Mouse (Mus musculus): ENCODE results near the gene Foxo3. TPM values are rescaled to one million over a fixed set of nuclear protein-coding genes. Genes with fewer than 3 reads are reported as not detected.

The Foxo3 gene
- polyA plus RNA-seq (2017; shearing (Covaris generic)) = 2.2 TPM

DNA sequence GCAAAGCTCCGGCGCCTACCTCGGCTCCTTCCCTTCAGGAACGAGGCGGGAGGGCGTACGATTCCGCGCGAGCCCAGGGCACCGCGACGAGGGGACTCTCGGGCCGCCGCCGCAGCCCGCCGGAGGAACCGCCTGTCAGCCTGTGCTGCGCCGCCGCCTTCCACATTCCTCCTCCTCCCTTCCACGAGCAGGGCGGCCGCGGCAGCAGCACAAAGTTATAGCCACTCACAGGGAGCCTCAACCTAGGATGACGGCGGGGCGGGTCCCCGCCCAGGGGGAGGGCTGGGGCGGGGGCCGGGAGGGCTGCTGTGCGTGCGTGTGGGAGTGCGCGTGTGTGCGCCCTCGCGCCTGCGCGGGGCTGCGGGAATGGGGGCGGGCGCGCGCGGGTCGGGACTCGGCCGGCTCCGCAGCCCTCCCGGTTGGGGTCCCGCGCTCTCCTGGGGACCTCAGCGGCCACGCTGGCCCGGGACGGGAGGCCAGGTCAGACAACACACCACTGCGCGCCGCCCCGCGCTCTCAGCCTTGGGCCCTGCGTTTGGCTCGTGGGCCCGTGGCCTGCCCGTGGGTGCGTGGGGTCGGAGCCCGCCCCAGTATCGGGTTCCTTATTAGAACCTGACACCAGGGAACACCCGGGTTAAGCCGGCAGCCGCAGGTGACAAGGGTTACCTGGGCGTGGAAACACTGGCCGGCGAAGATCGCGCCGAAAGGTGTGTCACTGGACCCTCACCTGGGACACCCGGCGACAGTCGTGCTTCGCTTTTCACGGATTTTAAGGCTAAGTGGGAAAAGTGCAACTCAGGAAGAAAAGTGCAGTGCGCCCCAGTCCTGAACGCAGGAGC lies at the start of gene Foxo3:
Gene Foxo3 (minus strand): TSS at position 249 of the 839 bp plus-strand sequence.

Other genes with a start within 250 kb of the Foxo3 start
- gene Afg1l, start 201.8 kb upstream of the Foxo3 start, polyA plus RNA-seq (2017; shearing (Covaris generic)) = 9.1 TPM
- gene Snx3, start 225.3 kb upstream of the Foxo3 start, polyA plus RNA-seq (2017; shearing (Covaris generic)) = 258 TPM

Measured in inflammation-experienced regulatory T-cells, adult 16 weeks (primary cell).